Mouse (Mus musculus): ENCODE measurements at regions not wholly inside any gene's neighbourhood (a gene's known extent, or its start where the extent isn't known, plus 50 kb on each side); places are given as distances from the start of the nearest gene placed in this dataset.

DNA sequence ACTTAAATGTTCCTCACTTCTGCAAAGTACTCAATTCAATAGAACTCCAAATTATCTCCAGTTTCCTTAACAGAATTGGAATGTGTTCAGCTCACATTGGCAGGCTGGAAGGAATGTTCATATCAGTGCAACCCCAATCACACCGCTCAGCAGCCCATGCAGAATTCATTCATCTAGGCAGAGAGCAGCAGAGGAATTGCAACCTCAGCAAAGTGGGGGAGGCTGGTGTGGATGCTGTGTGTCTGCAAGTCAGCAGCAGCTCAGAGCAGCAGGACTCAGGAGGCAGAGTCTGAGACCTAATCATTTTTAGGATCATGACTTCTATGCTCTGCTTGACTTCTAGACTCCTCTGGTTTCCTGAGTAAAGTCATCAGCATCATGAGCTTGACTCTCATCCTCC is 100.7 kb upstream of the Chrna7 start:
- no peak overlapping the region for H3K27ac ChIP-seq (ENCODE audit: low read depth)
- H3K4me3 ChIP-seq (ENCODE audit: low read depth, low read length), result no peak overlapping the region
- H3K4me1 ChIP-seq (ENCODE audit: control insufficient read depth, insufficient read depth), result no peaks in the 10 kb centered on the region
- WGBS, result 26% methylated on average over 1 of the region's 1 CpGs
- no peak for ATAC-seq (ENCODE audit: insufficient read depth, low read depth)
- H3K9ac ChIP-seq (replicated peaks; ENCODE audit: low read depth, low read length), result no peak overlapping the region
- no peaks in the 10 kb centered on the region for H3K36me3 ChIP-seq (replicated peaks; ENCODE audit: control insufficient read depth, insufficient read depth, low read length)
- H3K27me3 ChIP-seq (ENCODE audit: control insufficient read depth, insufficient read depth, low read length), result no peaks in the 10 kb centered on the region
- H3K9me3 ChIP-seq (replicated peaks; ENCODE audit: control insufficient read depth, low read length), result no peaks in the 10 kb centered on the region
- no peak for TF ChIP-seq EP300 (IDR thresholded peaks at IDR 0.05; ENCODE audit: low read depth)
- no peak for TF ChIP-seq CTCF (IDR thresholded peaks at IDR 0.05; ENCODE audit: low read depth)
- DNase-seq (ENCODE audit: low spot score), result no peak
- H3K4me2 ChIP-seq (ENCODE audit: low read depth, low read length), result no peak overlapping the region

DNA sequence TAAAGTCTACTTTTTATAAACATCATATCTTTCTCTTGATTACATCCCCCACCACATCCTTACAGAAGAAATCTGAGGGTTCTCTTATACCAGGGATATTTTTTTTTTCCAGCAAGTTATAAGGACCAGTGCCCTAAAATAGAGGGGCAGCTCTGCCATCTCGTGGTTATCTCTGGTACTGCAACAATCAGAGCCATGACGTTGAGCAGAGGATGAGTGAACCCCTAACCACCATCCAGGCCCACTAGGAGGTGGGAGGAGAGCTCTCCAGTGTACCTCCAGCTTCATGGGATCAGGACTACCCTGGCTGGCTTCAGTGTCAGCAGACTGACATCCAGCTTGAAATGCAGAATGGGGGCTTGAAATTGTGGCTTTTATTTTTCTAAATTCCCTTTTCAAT is 107.2 kb upstream of the Chrna7 start:
- H3K4me1 ChIP-seq (ENCODE audit: control insufficient read depth, insufficient read depth), result no peaks in the 10 kb centered on the region
- WGBS, result 1% methylated on average over 2 of the region's 2 CpGs
- no peaks in the 10 kb centered on the region for H3K27me3 ChIP-seq (ENCODE audit: control insufficient read depth, insufficient read depth, low read length)

DNA sequence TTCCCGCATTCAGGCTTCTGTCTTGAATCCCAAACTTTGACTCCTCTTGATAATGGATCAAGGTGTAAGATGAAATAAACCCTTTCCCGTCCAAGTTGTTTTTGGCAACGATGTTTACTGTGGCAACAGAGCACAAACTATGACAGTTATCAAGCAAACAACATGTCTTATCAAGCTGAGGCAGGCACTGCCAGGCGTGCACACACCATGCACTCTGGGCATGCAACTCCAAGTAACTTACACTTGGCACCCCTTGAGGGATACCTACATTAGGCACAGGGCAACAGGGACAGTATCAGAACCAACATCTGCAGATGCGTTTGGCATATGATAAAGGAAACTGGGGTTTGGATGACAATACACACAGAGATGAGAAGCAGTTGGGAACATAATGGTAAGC is 108.8 kb upstream of the Chrna7 start:
- Histone ChIP-seq H3K4me2 (ENCODE audit: low read depth, low read length) (no peak overlapping the region), H3K4me1 (ENCODE audit: control insufficient read depth, insufficient read depth) (no peaks in the 10 kb centered on the region), H3K27me3 (ENCODE audit: control insufficient read depth, insufficient read depth, low read length) (no peaks in the 10 kb centered on the region), H3K4me3 (ENCODE audit: low read depth, low read length) (no peak overlapping the region), H3K36me3 (replicated peaks; ENCODE audit: control insufficient read depth, insufficient read depth, low read length) (no peaks in the 10 kb centered on the region), H3K9me3 (replicated peaks; ENCODE audit: control insufficient read depth, low read length) (no peaks in the 10 kb centered on the region), H3K9ac (replicated peaks; ENCODE audit: low read depth, low read length) (no peak overlapping the region), H3K27ac (ENCODE audit: low read depth) (no peak overlapping the region)
- no peak for ATAC-seq (ENCODE audit: insufficient read depth, low read depth)
- no peak for DNase-seq (ENCODE audit: low spot score)
- no peak for TF ChIP-seq EP300 (IDR thresholded peaks at IDR 0.05; ENCODE audit: low read depth)
- TF ChIP-seq CTCF (IDR thresholded peaks at IDR 0.05; ENCODE audit: low read depth), result no peak
- 53% methylated on average over 5 of the region's 5 CpGs for WGBS

More for the DNA sequence above, 107.2 kb upstream of the Chrna7 start:
- no peak overlapping the region for H3K4me3 ChIP-seq (ENCODE audit: low read depth, low read length)
- no peak for ATAC-seq (ENCODE audit: insufficient read depth, low read depth)
- no peak for DNase-seq (ENCODE audit: low spot score)
- no peaks in the 10 kb centered on the region for H3K36me3 ChIP-seq (replicated peaks; ENCODE audit: control insufficient read depth, insufficient read depth, low read length)
- H3K9ac ChIP-seq (replicated peaks; ENCODE audit: low read depth, low read length), result no peak overlapping the region
- H3K27ac ChIP-seq (ENCODE audit: low read depth), result no peak overlapping the region
- no peak for TF ChIP-seq EP300 (IDR thresholded peaks at IDR 0.05; ENCODE audit: low read depth)
- TF ChIP-seq CTCF (IDR thresholded peaks at IDR 0.05; ENCODE audit: low read depth), result peak; percentile 68
- no peak overlapping the region for H3K4me2 ChIP-seq (ENCODE audit: low read depth, low read length)
- no peaks in the 10 kb centered on the region for H3K9me3 ChIP-seq (replicated peaks; ENCODE audit: control insufficient read depth, low read length)

DNA sequence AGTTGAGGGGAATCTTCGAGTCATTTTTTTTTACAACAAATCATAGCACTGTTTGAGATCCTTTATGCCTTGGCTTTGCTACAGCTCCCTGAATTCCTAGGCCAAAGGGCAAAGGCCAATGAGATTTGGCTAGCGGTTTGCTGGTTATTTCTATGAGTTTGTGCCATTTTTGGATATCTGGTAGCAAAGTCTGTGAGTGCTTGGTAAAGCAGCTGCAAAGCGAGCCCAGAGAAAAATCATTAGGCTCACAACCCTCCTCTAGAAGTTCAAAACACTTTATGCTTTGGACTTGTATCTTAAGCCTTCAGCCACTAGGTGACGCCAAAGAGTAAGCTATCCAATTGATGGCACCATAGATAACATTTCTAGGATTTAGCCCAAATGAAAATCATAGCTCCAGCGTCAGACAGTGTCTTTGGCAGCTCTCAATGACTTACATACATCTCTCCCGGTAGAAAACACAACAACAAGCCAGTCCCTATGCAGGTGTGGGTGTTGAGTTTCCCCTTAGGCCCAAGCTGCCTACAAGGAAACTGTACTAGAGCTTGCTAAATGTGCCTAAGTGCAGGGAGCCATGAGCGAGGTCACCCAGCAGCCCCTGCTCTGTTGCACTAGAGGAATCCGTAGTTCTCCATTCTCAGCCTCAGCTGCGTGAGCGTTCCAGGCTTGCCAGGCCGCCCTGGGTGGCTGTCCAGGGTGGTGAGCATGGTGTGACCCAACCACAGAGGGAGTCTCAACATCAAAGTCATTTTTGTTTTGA is 109.8 kb upstream of the Chrna7 start:
- Histone ChIP-seq H3K9ac (replicated peaks; ENCODE audit: low read depth, low read length) (no peak overlapping the region), H3K4me3 (ENCODE audit: low read depth, low read length) (no peak overlapping the region), H3K4me1 (ENCODE audit: control insufficient read depth, insufficient read depth) (no peaks in the 10 kb centered on the region), H3K9me3 (replicated peaks; ENCODE audit: control insufficient read depth, low read length) (no peaks in the 10 kb centered on the region), H3K27me3 (ENCODE audit: control insufficient read depth, insufficient read depth, low read length) (no peaks in the 10 kb centered on the region), H3K27ac (ENCODE audit: low read depth) (no peak overlapping the region), H3K36me3 (replicated peaks; ENCODE audit: control insufficient read depth, insufficient read depth, low read length) (no peaks in the 10 kb centered on the region), H3K4me2 (ENCODE audit: low read depth, low read length) (no peak overlapping the region)
- ATAC-seq (ENCODE audit: insufficient read depth, low read depth), result no peak
- DNase-seq (ENCODE audit: low spot score), result no peak
- no peak for TF ChIP-seq EP300 (IDR thresholded peaks at IDR 0.05; ENCODE audit: low read depth)
- TF ChIP-seq CTCF (IDR thresholded peaks at IDR 0.05; ENCODE audit: low read depth), result peak; percentile 48
- WGBS, result 26% methylated on average over 11 of the region's 11 CpGs

DNA sequence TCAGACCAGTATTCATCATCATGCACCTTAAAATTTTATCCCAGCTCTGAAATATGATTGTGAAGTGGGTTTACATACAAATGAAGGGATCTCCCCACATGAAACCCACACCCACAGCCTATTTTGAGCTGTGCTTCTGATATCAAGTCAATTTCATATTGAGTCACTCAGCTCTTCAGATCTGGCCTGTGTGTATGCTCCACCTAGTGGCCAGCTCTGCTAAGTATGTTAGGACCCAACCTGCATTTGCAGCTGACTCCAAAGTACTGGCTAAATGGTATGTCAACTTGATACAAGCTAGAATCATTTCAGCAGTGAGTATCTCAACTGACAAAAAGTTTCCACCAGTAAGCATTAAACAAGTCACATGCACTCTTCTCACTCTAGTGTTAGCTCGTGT is 109.4 kb upstream of the Otud7a start:
- Histone ChIP-seq H3K27ac (ENCODE audit: low read depth) (no peak overlapping the region), H3K4me2 (ENCODE audit: low read depth, low read length) (no peak overlapping the region), H3K4me3 (ENCODE audit: low read depth, low read length) (no peak overlapping the region), H3K9ac (replicated peaks; ENCODE audit: low read depth, low read length) (no peak overlapping the region), H3K4me1 (ENCODE audit: control insufficient read depth, insufficient read depth) (no peaks in the 10 kb centered on the region), H3K27me3 (ENCODE audit: control insufficient read depth, insufficient read depth, low read length) (no peaks in the 10 kb centered on the region), H3K9me3 (replicated peaks; ENCODE audit: control insufficient read depth, low read length) (no peaks in the 10 kb centered on the region), H3K36me3 (replicated peaks; ENCODE audit: control insufficient read depth, insufficient read depth, low read length) (no peaks in the 10 kb centered on the region)
- no peak for DNase-seq (ENCODE audit: low spot score)
- WGBS, result 9% methylated on average over 1 of the region's 1 CpGs
- ATAC-seq (ENCODE audit: insufficient read depth, low read depth), result no peak
- TF ChIP-seq EP300 (IDR thresholded peaks at IDR 0.05; ENCODE audit: low read depth), result no peak
- peak; percentile 45 for TF ChIP-seq CTCF (IDR thresholded peaks at IDR 0.05; ENCODE audit: low read depth)

DNA sequence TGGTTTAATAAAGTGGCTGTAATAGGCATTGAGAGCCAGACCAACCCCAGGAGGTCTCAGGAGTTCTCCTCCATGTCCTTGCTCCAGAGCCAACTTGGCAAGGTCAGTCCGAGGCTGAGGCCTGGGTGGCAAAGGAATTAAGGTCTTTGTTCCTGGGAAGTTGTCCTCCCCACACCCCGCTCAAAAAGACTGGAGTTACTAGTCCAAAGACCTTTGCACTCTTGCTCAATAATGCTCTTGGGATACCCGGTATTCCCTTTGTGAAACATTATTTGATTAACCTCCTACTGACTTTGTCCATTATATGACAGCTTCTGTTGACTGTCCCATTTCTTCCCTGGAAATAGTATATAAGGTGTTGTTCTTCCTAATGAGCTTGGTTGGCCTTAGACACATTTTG is 108.5 kb upstream of the Otud7a start:
- no peaks in the 10 kb centered on the region for H3K36me3 ChIP-seq (replicated peaks; ENCODE audit: control insufficient read depth, insufficient read depth, low read length)
- H3K4me3 ChIP-seq (ENCODE audit: low read depth, low read length), result no peak overlapping the region
- no peaks in the 10 kb centered on the region for H3K4me1 ChIP-seq (ENCODE audit: control insufficient read depth, insufficient read depth)
- H3K27me3 ChIP-seq (ENCODE audit: control insufficient read depth, insufficient read depth, low read length), result no peaks in the 10 kb centered on the region
- H3K4me2 ChIP-seq (ENCODE audit: low read depth, low read length), result no peak overlapping the region
- DNase-seq (ENCODE audit: low spot score) (no peak), ATAC-seq (ENCODE audit: insufficient read depth, low read depth) (no peak)
- H3K9me3 ChIP-seq (replicated peaks; ENCODE audit: control insufficient read depth, low read length), result no peaks in the 10 kb centered on the region
- H3K27ac ChIP-seq (ENCODE audit: low read depth), result no peak overlapping the region
- no peak for TF ChIP-seq CTCF (IDR thresholded peaks at IDR 0.05; ENCODE audit: low read depth)
- TF ChIP-seq EP300 (IDR thresholded peaks at IDR 0.05; ENCODE audit: low read depth), result no peak
- WGBS, result 56% methylated on average over 3 of the region's 3 CpGs
- no peak overlapping the region for H3K9ac ChIP-seq (replicated peaks; ENCODE audit: low read depth, low read length)

Data from heart, postnatal 0 days (tissue).